Mouse (Mus musculus) inflammation-experienced regulatory T-cells, adult 6 months (primary cell): ENCODE measurements around the gene Dapp1. TPM values are rescaled to one million over a fixed set of nuclear protein-coding genes. Genes with fewer than 3 reads are reported as not detected.
A peak's percentile ranks its signal among the peaks of the same experiment; 100 is the strongest.

ENCODE experiments used
- ATAC-seq: one replicate; pipeline ENCODE4 v1.8.0; 2017
- polyA plus RNA-seq, 3 experiments: library from polyadenylated mRNA; unstranded; fragments of 100-300 nt; shearing (Covaris generic); gene quantifications; one replicate each; pipeline ENCODE4 v1.2.1; 2017

The Dapp1 gene
- 10 to 100 TPM; 74.8 to 86.0 (median 84.5) TPM for polyA plus RNA-seq

- peak; percentile 93 for ATAC-seq
Measured at GRCm38 (mm10) chr3:137981382-137981750, at the start of gene Dapp1. TSS of gene Dapp1 (minus strand) at chr3:137981545.

GRCm38 (mm10) chr3:138030563-138030962, 49.2 kb upstream of the Dapp1 start:
- no peak for ATAC-seq

- ATAC-seq, result no peak
Measured at GRCm38 (mm10) chr3:138029351-138029750, 48.0 kb upstream of the Dapp1 start.

- ATAC-seq, result peak; percentile 60
Measured at GRCm38 (mm10) chr3:138027575-138028362, 46.4 kb upstream of the Dapp1 start.

- no peak for ATAC-seq
Measured at GRCm38 (mm10) chr3:138026286-138026685, 44.9 kb upstream of the Dapp1 start.

GRCm38 (mm10) chr3:138022651-138023050, 41.3 kb upstream of the Dapp1 start:
- ATAC-seq, result no peak

- no peak for ATAC-seq
Measured at GRCm38 (mm10) chr3:138022003-138022402, 40.7 kb upstream of the Dapp1 start.

GRCm38 (mm10) chr3:138016810-138017209, 35.5 kb upstream of the Dapp1 start:
- ATAC-seq, result no peak

GRCm38 (mm10) chr3:138014725-138015124, 33.4 kb upstream of the Dapp1 start:
- no peak for ATAC-seq

- no peak for ATAC-seq
Measured at GRCm38 (mm10) chr3:138012351-138012750, 31.0 kb upstream of the Dapp1 start.

GRCm38 (mm10) chr3:138008152-138008551, 26.8 kb upstream of the Dapp1 start:
- peak; percentile 88 for ATAC-seq

- no peak for ATAC-seq
Measured at GRCm38 (mm10) chr3:138006896-138007295, 25.6 kb upstream of the Dapp1 start.

GRCm38 (mm10) chr3:138003264-138003663, 21.9 kb upstream of the Dapp1 start:
- ATAC-seq, result no peak

GRCm38 (mm10) chr3:138002545-138002944, 21.2 kb upstream of the Dapp1 start:
- no peak for ATAC-seq

- peak; percentile 60 for ATAC-seq
Measured at GRCm38 (mm10) chr3:138001865-138002264, 20.5 kb upstream of the Dapp1 start.

GRCm38 (mm10) chr3:138000724-138001069, 19.4 kb upstream of the Dapp1 start:
- ATAC-seq, result no peak

- ATAC-seq, result no peak
Measured at GRCm38 (mm10) chr3:138000062-138000723, 18.8 kb upstream of the Dapp1 start.

GRCm38 (mm10) chr3:137999224-137999790, 18.0 kb upstream of the Dapp1 start:
- peak; percentile 5 for ATAC-seq

GRCm38 (mm10) chr3:137998491-137999223, 17.3 kb upstream of the Dapp1 start:
- ATAC-seq, result peak; percentile 70

GRCm38 (mm10) chr3:137995486-137995885, 14.1 kb upstream of the Dapp1 start:
- no peak for ATAC-seq

GRCm38 (mm10) chr3:137994196-137994595, 12.9 kb upstream of the Dapp1 start:
- no peak for ATAC-seq

GRCm38 (mm10) chr3:137992366-137992765, 11.0 kb upstream of the Dapp1 start:
- peak; percentile 54 for ATAC-seq

GRCm38 (mm10) chr3:137991183-137991582, 9.8 kb upstream of the Dapp1 start:
- ATAC-seq, result peak; percentile 98
